Mouse (Mus musculus) neural tube, postnatal 0 days (tissue): ENCODE measurements around the gene Galnt3. TPM values are rescaled to one million over a fixed set of nuclear protein-coding genes. Genes with fewer than 3 reads are reported as not detected.

Experiments
- polyA plus RNA-seq: library from polyadenylated mRNA; unstranded; fragments of >200 nt; fragmentation: Nextera tagmentation; extraction: Ambion mirVana; gene quantifications from 2 replicates; pipeline ENCODE4 v1.2.1, GENCODE M21; 2015

Galnt3 gene
- 1.3 and 2.0 TPM in 2 replicates for polyA plus RNA-seq

DNA sequence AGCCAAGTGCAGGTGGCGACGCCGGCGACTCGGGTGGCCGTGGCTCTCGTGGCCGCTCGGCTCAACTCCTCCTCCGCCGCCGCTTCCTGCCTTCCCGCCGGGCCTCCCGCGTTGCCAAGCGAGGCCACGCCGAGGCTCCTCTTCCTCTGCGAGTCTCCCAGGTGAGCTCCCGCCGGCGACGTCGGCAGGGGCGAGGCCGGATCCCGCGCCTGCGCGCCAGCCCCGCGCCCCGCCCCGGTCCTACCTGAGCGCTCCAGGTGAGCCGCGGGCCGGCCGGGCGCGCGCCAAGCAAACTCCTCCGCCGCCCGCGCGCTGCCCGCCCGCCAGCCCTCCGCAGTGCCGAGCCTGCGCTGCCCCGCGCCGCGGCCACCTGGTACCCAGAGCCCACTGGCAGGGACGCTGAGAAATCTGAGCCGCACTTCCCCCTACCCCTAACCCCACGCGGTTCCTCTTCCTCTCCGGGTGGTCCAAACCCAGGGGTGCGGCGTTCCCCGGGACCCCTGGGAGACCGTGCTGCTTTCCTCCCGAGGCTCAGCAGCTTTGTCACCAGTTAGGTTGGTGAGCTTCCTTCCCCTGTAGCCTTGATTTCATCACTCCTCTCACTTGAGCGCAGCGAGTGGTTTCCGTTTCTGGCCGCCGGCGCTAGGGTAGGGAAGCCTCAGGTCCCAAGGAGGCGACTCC is at the start of gene Galnt3:
Galnt3 (minus strand) TSS at position 404 of the 681 bp plus-strand sequence.

Other genes starting within 250 kb of the Galnt3 start
- gene Ttc21b, start 131.6 kb upstream of the Galnt3 start, polyA plus RNA-seq: 8.2 and 8.5 TPM in 2 replicates